Mouse (Mus musculus) retina, postnatal 7 days (tissue): ENCODE results near the gene Elp5.
"Not testable (repeated sequence)": the region's sequence is repeated elsewhere in the genome, so short reads cannot be mapped to it uniquely, and the experiment has no call there.

ENCODE experiments used
- DNase-seq: peaks from one replicate; pipeline ENCODE4 v3.0.0-alpha.2; 2012; ENCODE audit warnings: low read depth, low spot score

The Elp5 gene

GRCm38 (mm10) chr11:69935137-69935879 lies 47.0 kb downstream of the Elp5 start, which contains the start of gene Ybx2:
Gene Ybx2 (plus strand): TSS chr11:69935796.
- DNase-seq = peak; percentile 86

GRCm38 (mm10) chr11:69934681-69935080 lies 47.6 kb downstream of the Elp5 start:
- no peak for DNase-seq

DNA sequence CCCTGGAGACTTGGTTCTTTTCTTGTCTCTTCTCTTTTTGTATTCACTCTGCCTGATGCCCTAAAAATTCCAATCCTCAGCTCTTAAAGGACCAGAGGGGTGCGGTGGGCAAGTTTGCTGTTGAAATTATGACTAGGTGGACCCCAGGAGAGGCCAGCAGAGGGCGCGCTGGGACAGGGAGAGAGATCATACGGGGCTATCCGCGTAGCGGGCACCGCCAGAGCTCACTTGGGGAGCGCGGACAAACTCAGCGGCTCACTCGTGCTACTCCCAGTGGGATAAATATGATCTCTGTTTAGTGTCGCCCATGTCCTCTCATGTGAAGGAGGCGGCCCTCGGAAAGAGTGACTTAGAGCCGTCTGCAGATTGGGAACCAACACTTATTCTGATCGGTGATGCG lies 48.1 kb downstream of the Elp5 start:
- DNase-seq = peak; percentile 86

GRCm38 (mm10) chr11:69933066-69933465 lies 49.3 kb downstream of the Elp5 start:
- no peak for DNase-seq

- no peak for DNase-seq
Measured at GRCm38 (mm10) chr11:69932254-69932653, 50.1 kb downstream of the Elp5 start.

GRCm38 (mm10) chr11:69931769-69932168 lies 50.5 kb downstream of the Elp5 start:
- no peak for DNase-seq

- no peak for DNase-seq
Measured at GRCm38 (mm10) chr11:69930967-69931537, 51.3 kb downstream of the Elp5 start.

GRCm38 (mm10) chr11:69930176-69930575 lies 52.1 kb downstream of the Elp5 start:
- DNase-seq = not testable (repeated sequence)

- DNase-seq = no peak
Measured at GRCm38 (mm10) chr11:69929712-69930111, 52.6 kb downstream of the Elp5 start.

GRCm38 (mm10) chr11:69927501-69927900 lies 54.8 kb downstream of the Elp5 start:
- no peak for DNase-seq

DNA sequence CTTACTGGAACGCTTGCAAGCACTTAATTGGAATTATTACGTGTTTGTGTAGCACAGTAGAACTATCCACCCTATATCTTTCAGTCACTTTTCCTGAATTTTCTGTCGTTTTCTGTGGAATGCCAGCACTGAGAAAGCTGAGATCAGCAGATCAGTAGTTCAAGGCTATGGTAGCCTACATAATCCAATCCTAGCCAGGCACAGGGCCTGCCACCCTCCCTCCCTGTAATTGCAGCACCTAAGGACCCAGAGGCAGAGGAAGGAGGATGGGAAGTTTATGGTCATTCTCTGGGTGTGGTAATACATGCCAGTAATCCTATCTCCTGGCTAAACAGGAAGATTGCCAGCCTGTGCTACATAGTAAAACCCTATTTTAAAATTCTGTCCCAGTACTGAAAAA lies 59.5 kb downstream of the Elp5 start:
- no peak for DNase-seq

DNA sequence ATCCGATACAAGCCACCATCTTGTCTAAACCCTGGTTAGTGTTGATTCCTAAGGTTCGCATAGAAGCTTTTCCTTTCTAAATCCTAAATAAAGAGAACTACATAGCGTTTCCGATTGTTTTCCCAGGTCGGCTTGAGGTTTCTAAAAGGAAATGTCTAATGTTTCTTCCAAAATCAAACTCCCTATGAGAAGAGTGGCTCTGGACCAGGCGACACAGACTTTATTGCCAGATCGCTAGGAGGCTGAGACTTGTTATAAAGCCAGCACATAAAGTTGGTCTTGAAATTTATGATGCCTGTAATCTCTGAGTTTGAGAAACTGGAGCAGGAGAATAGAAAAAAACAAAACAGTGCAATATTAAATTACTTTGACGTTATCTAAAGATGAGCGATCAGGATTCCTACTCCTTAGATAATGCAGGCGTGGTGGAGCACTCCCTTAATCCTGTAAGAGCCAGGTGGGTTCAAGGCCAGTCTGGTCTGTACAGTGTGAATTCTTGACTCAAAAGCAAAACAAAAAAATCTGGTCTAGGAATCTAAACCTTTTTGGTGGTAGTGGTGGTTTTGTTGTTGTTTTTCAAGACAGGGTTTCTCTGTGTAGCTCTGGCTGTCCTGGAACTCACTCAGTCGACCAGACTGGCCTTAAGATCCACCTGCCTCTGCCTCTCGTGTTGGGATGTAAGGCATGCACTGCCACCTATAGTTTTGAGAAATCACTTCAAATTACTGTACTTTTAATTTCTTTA lies 60.1 kb downstream of the Elp5 start:
- no peak for DNase-seq

DNA sequence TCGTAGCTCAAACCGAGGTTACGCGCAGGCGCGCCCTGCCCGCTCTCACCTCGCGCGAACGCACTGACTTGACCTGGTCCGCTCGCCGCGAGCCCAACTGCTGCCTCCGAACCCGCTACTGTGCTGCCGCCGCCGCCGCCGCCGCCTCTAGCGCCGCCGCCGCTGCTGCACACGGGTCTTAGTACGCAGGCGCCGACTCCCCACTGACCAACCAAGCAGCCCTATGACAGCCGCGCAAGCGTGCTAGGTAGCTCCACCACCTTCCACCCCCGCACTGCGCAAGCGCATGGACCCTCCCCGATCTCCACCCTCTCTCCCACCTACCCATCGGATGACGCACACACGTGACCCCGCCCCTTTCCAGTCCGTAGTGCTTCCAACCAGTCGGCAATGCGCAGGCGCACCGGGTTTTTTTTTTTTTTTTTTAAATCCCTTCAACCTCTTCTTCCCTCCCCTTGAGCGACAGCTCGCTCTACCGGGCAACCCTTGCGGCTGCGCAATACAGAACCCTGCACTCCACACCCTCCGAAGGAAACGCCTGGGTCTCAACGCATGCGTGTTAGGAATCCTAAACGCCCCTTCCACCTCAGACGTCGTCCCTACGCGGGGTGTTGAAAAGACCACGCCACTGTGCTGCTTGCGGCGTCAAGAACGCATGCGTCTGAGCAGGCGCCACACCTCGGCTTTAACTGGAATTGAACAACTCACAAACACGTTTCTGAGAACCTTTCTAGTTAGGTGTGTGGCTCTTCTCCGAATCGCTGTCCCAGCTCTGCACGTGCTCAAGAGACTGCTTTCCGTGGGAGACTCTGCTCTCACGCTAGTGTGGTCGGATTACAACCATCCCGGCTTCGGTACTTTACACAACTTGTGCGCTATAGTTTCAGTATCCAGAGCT lies 61.0 kb downstream of the Elp5 start, which contains the start of gene Eif5a:
Gene Eif5a, minus strand, starts transcription at position 845 of the 898 bp plus-strand sequence.
- peak; percentile 100 for DNase-seq

- DNase-seq = no peak
Measured at GRCm38 (mm10) chr11:69920266-69921031, 61.9 kb downstream of the Elp5 start.

DNA sequence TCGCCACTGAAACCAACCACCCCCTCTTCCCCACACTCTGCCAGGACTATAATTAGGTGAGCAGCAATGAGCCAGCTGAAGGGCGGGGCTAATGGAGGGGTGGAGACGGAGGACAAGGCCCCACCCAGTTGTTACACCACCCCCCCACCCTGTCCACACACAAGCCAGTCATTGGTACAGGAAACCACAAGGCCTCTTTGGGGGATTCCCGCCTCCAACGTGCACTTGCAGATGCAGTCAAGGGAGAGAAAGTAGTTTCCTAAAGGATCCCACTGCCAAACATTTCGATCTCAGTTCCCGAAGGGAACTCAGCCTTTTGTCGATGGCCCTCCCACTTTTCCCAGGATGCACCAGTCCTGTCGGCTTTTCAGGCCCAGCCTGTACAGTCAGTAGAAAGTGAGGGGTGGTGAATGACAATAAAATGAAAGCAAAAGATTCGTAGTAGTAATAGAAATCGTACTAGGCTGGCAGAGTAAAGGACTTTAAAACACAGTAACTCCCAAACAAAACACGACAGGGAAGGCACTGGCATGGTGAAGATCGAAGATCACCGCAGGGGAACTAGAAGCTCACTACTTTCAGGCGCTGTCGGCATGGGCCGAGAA lies 62.6 kb downstream of the Elp5 start:
- DNase-seq = no peak

DNA sequence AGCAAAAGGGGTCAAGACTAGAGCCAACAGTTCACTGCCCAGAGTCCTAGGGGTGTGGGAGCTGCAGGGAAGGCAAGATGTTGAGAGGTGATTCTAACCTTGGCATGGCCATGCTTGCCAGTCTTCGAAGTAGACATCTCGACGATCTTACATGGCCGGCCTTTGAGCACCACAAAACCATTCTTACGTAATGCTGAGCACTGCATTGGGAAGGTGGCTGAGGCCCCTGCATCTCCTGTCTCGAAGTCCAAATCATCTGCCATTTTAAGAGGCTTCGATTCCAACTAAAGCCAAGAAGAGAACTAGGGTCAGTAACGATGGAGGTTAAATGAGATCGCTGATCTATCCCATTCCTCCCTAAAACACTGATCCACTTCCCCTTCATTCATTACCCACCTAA lies 63.3 kb downstream of the Elp5 start:
- DNase-seq = no peak
